Mouse (Mus musculus) neural tube, embryonic 12.5 days (tissue): ENCODE measurements at regions not wholly inside any gene's neighbourhood (a gene's known extent, or its start where the extent isn't known, plus 50 kb on each side); places are given as distances from the start of the nearest gene placed in this dataset.

Experiments used
- ATAC-seq: fragments of 200-750 bp; cut with Nextera tagmentation; 2 replicates; pipeline ENCODE4 v1.8.0; 2017; ENCODE audit warnings: low read depth, mild to moderate bottlenecking, moderate TSS enrichment, moderate library complexity; ENCODE audit not compliant: low FRiP score
- H3K27ac ChIP-seq: fragments of 300-500 bp; sonication (generic); 2 replicates; pipeline ENCODE4 v1.5.1; 2016
- H3K27me3 ChIP-seq: fragments of 300-500 bp; sonication (generic); replicated peaks from 2 replicates; pipeline ENCODE4 v1.6.1; 2016; ENCODE audit warnings: mild to moderate bottlenecking
- H3K36me3 ChIP-seq: fragments of 300-500 bp; sonication (generic); 2 replicates; pipeline ENCODE4 v1.6.1; 2016; ENCODE audit warnings: mild to moderate bottlenecking
- H3K4me1 ChIP-seq: fragments of 300-500 bp; sonication (generic); 2 replicates; pipeline ENCODE4 v1.6.1; 2016
- H3K4me2 ChIP-seq: fragments of 300-500 bp; sonication (generic); replicated peaks from 2 replicates; pipeline ENCODE4 v1.6.1; 2016; ENCODE audit warnings: mild to moderate bottlenecking
- H3K4me3 ChIP-seq: fragments of 300-500 bp; sonication (generic); 2 replicates; pipeline ENCODE4 v1.5.1; 2016
- H3K9ac ChIP-seq: fragments of 300-500 bp; sonication (generic); 2 replicates; pipeline ENCODE4 v1.6.1; 2016; ENCODE audit warnings: mild to moderate bottlenecking
- H3K9me3 ChIP-seq: fragments of 300-500 bp; sonication (generic); 2 replicates; pipeline ENCODE4 v1.6.1; 2016; ENCODE audit warnings: mild to moderate bottlenecking
- WGBS: fragments of 180-500 bp; shearing (Covaris S2); methylation state at CpG from one replicate; pipeline ENCODE4 v1.1.7; 2016; 5-methylcytosine and 5-hydroxymethylcytosine counted together

DNA sequence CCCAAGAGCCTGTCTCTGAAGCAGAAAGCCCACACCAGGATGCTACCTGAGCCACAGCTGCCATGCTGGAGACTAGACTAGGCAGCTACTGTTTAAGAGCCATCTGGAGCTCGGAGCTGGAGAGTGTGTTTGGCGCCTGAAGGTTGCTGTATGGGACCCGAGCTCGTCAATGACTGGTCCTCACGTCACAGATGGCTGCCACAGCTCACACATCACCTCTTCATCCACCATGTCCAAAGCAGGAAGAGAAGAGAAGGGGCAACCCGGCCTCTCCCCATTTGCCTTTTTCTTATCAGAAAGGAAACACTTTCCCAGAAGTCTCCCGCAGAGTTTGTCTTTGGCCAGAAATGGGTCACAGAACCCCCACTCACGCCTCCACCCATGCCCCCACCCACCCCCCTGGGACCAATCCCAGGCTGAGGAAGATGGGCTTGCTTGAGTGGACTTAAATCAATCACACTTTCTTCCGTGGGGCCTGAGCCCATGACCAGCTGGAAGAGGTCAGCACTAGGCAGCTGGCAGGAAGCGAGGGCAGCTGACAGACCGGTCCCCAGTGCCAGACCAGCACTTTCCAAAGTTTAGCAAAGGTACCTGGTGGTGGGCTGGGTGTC is 53.5 kb upstream of the Ptpn1 start:
- ATAC-seq: no peak
- no peaks in the 10 kb centered on the region for H3K4me1 ChIP-seq
- 73% methylated on average over 11 of the region's 11 CpGs for WGBS
- H3K36me3 ChIP-seq: no peaks in the 10 kb centered on the region
- H3K4me2 ChIP-seq: no peak overlapping the region
- H3K27me3 ChIP-seq: no peaks in the 10 kb centered on the region
- peaks cover 5% of the 10 kb centered on the region; the same call in 1 of the 2 replicates for H3K9me3 ChIP-seq
- H3K4me3 ChIP-seq: no peak overlapping the region
- H3K27ac ChIP-seq: no peak overlapping the region
- H3K9ac ChIP-seq: no peak overlapping the region

DNA sequence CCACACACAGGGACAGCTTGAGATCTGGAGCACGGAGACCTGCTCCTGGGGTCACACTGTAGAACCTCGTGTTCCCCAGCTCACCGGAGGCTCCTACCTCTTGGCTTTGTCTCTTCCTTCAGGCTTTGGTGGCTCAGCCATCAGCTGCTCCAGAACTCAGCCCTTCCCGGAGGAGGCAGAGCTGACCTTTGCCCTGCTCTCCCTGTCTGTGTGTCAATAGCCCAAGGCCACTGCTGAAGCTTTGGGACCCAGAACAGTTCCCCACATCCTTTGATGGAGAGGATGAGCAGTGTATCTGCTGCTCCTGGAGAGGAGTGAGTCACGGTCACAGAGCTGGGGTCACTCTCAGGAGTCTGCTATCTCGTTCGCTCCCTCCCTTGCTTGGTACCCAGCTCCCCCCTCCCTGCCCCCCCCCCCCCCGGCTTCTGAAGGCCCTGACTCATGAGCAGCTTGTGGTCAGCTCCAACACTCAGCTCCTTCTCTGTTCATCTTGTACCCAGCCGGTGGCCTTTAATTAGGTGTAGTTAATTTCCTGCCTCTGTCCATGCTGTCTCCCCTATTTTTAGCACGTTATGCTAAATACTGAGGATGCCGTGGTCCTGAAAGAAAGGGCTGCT is 54.5 kb upstream of the Ptpn1 start:
- Histone ChIP-seq H3K27ac (no peak overlapping the region), H3K9me3 (peaks cover under 1% of the 10 kb centered on the region; the same call in 1 of the 2 replicates), H3K4me2 (no peak overlapping the region), H3K4me3 (no peak overlapping the region), H3K9ac (no peak overlapping the region), H3K27me3 (no peaks in the 10 kb centered on the region), H3K4me1 (no peaks in the 10 kb centered on the region), H3K36me3 (no peaks in the 10 kb centered on the region)
- WGBS: 51% methylated on average over 11 of the region's 11 CpGs
- ATAC-seq: no peak

- 90% methylated on average over 4 of the region's 4 CpGs for WGBS
- no peak for ATAC-seq
Observed at GRCm38 (mm10) chr2:167872507-167872906, 59.4 kb upstream of the Ptpn1 start.

DNA sequence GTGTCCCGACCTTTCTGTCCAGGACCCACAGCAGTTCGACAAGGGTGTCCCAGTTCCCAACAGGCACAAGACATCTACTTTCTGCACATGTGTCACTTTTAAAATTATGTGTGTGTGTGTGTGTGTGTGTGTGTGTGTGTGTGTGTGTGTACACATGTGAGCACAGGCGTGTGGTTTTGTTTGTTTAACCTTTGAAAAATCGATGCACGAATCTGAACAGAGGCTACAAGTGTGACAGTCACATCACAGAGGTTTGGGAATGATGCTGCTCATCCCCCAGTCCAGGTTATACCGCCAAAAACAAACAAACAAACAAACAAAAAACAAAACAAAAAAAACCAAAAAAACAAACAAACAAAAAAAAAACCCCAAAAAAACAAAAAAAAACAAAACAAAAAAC is 61.7 kb upstream of the Ptpn1 start:
- Histone ChIP-seq H3K9ac (no peak overlapping the region), H3K4me3 (no peak overlapping the region), H3K4me2 (no peak overlapping the region), H3K4me1 (peaks cover 4% of the 10 kb centered on the region; the same call in 1 of the 2 replicates), H3K27me3 (no peaks in the 10 kb centered on the region), H3K36me3 (no peaks in the 10 kb centered on the region), H3K27ac (no peak overlapping the region), H3K9me3 (no peaks in the 10 kb centered on the region)
- 86% methylated on average over 6 of the region's 6 CpGs for WGBS
- ATAC-seq: no peak

More at GRCm38 (mm10) chr2:167872507-167872906, 59.4 kb upstream of the Ptpn1 start:
- Histone ChIP-seq H3K4me1 (no peaks in the 10 kb centered on the region), H3K4me3 (no peak overlapping the region), H3K9me3 (no peaks in the 10 kb centered on the region), H3K36me3 (no peaks in the 10 kb centered on the region), H3K4me2 (no peak overlapping the region), H3K27ac (no peak overlapping the region), H3K27me3 (no peaks in the 10 kb centered on the region), H3K9ac (no peak overlapping the region)

GRCm38 (mm10) chr2:167866751-167867150 is 65.1 kb upstream of the Ptpn1 start:
- H3K36me3 ChIP-seq: no peaks in the 10 kb centered on the region
- H3K9me3 ChIP-seq: no peaks in the 10 kb centered on the region
- ATAC-seq: no peak
- H3K27ac ChIP-seq: no peak overlapping the region
- H3K4me2 ChIP-seq: no peak overlapping the region
- no peaks in the 10 kb centered on the region for H3K27me3 ChIP-seq
- no peak overlapping the region for H3K4me3 ChIP-seq
- 64% methylated on average over 10 of the region's 10 CpGs for WGBS
- H3K9ac ChIP-seq: no peak overlapping the region
- peaks cover 4% of the 10 kb centered on the region; the same call in 1 of the 2 replicates for H3K4me1 ChIP-seq

- 91% methylated on average over 3 of the region's 3 CpGs for WGBS
- Histone ChIP-seq H3K27ac (no peak overlapping the region), H3K4me3 (no peak overlapping the region), H3K36me3 (no peaks in the 10 kb centered on the region), H3K27me3 (no peaks in the 10 kb centered on the region), H3K9ac (no peak overlapping the region), H3K4me1 (peaks cover 12% of the 10 kb centered on the region; the same call in 1 of the 2 replicates), H3K4me2 (no peak overlapping the region), H3K9me3 (no peaks in the 10 kb centered on the region)
- no peak for ATAC-seq
Observed at GRCm38 (mm10) chr2:167865525-167865924, 66.3 kb upstream of the Ptpn1 start.

GRCm38 (mm10) chr2:167864672-167865071 is 67.2 kb upstream of the Ptpn1 start:
- 82% methylated on average over 7 of the region's 7 CpGs for WGBS
- H3K4me3 ChIP-seq: no peak overlapping the region

DNA sequence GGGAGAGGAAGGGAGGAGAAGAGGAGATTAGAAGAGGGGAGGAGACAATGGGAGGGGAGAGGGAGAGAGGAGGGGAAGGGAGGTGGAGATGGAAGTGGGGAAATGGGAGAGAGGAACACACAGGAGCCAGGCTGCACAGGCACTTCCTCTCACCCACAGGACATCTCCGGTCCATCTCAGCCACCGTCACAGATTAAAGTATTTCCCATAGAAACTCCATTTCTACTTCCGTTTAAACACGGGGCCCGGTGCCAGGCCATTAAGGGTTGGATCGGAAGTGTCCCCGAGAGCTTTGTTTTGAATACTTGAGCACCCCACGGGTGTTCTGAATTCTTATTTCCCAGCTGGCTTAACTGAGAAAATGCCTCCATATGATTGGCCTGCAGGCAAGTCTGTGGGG is 67.6 kb upstream of the Ptpn1 start:
- no peaks in the 10 kb centered on the region for H3K9me3 ChIP-seq
- no peak overlapping the region for H3K9ac ChIP-seq
- no peaks in the 10 kb centered on the region for H3K27me3 ChIP-seq
- H3K4me1 ChIP-seq: peaks cover 18% of the 10 kb centered on the region; the same call in 1 of the 2 replicates
- 59% methylated on average over 8 of the region's 8 CpGs for WGBS
- H3K4me3 ChIP-seq: no peak overlapping the region
- no peaks in the 10 kb centered on the region for H3K36me3 ChIP-seq
- H3K27ac ChIP-seq: no peak overlapping the region
- no peak for ATAC-seq
- H3K4me2 ChIP-seq: no peak overlapping the region

More at GRCm38 (mm10) chr2:167864672-167865071, 67.2 kb upstream of the Ptpn1 start:
- H3K9me3 ChIP-seq: no peaks in the 10 kb centered on the region
- no peaks in the 10 kb centered on the region for H3K27me3 ChIP-seq
- H3K36me3 ChIP-seq: no peaks in the 10 kb centered on the region
- H3K9ac ChIP-seq: no peak overlapping the region
- no peak overlapping the region for H3K4me2 ChIP-seq
- no peak overlapping the region for H3K27ac ChIP-seq
- peaks cover 16% of the 10 kb centered on the region; the same call in 1 of the 2 replicates for H3K4me1 ChIP-seq
- ATAC-seq: no peak

DNA sequence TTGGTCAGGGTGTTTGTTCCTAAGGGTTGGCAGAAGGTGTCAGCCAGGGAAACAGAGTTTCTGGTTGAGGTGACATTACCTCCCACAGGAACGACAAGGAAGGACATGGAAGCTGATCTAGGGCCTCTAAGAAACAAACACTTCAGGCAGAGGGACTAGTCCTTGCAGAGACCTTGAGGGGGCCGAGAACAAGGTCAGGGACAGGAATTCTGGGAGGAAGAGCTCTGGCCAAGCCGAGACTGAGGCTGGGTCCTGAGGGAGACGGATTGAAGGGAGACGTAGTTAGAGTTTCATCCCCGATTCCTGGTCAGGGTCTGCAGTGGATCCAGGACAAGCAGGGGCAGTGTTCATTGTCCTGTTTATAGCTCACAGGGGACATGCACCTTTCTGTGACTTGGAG is 68.2 kb upstream of the Ptpn1 start:
- WGBS: 79% methylated on average over 6 of the region's 6 CpGs
- no peak overlapping the region for H3K9ac ChIP-seq
- no peak overlapping the region for H3K4me3 ChIP-seq
- no peak overlapping the region for H3K4me2 ChIP-seq
- H3K4me1 ChIP-seq: peaks cover 18% of the 10 kb centered on the region; the same call in 1 of the 2 replicates
- no peak overlapping the region for H3K27ac ChIP-seq
- no peak for ATAC-seq
- no peaks in the 10 kb centered on the region for H3K36me3 ChIP-seq
- no peaks in the 10 kb centered on the region for H3K9me3 ChIP-seq
- no peaks in the 10 kb centered on the region for H3K27me3 ChIP-seq

DNA sequence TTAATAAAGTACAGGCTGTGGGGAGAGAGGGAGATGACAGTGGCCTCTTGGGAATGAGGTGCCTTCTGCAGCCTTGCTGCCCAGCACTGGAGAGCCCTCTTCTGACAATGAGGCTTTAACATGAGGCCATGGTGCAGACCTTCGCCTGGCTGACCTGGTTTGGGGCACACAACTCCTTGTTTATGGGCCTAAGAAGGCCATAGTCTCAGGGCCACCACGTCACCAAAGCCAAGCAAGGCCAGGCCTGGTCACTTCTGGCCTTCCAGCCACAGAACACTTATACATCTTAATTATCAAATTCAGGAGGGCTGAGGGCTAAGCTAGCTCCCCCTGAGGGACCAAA is 70.7 kb upstream of the Ptpn1 start:
- H3K27ac ChIP-seq: no peak overlapping the region
- no peaks in the 10 kb centered on the region for H3K27me3 ChIP-seq
- H3K36me3 ChIP-seq: no peaks in the 10 kb centered on the region
- no peak for ATAC-seq
- no peak overlapping the region for H3K4me2 ChIP-seq
- no peaks in the 10 kb centered on the region for H3K9me3 ChIP-seq
- H3K4me1 ChIP-seq: peaks cover 14% of the 10 kb centered on the region
- 88% methylated on average over 2 of the region's 2 CpGs for WGBS
- H3K9ac ChIP-seq: no peak overlapping the region
- no peak overlapping the region for H3K4me3 ChIP-seq

DNA sequence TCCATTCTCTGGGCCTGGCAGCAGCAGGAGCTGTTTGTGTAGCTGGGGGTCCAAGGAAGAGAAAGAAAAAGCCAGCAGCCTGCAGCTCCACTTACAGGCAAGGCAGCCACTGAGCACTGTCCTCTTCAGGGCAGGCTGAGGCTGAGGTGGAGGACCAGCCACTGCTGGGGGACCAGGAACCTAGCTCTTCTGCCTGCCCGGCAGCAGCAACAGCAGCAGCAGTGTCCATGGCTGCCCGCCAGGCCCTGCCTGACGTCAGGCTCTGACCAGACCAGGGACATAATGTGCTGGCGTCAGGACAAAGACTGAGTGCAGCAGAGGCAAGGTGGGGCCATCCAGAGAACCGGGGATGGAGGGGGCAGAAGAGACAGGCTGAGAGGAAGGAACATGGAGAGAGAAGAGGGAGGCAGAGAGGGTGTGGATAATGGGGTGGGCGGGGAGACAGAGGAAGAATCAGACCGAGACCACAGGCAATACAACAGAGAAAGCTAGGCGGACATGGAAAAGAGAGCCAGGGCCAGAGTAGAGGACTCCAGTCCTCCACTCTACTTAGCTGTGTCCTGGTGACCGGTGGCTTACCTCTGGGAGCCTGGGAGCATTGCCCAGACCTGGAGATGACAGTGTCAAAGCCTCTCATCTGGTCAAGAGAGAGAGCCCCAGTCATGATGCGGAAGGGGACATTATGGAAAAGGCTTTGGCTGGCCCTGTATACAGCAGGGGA is 71.2 kb upstream of the Ptpn1 start:
- Histone ChIP-seq H3K9me3 (no peaks in the 10 kb centered on the region), H3K9ac (no peak overlapping the region), H3K27me3 (no peaks in the 10 kb centered on the region), H3K27ac (no peak overlapping the region), H3K4me3 (no peak overlapping the region), H3K4me1 (peaks cover 14% of the 10 kb centered on the region), H3K4me2 (no peak overlapping the region), H3K36me3 (no peaks in the 10 kb centered on the region)
- 42% methylated on average over 10 of the region's 10 CpGs for WGBS
- ATAC-seq: no peak

DNA sequence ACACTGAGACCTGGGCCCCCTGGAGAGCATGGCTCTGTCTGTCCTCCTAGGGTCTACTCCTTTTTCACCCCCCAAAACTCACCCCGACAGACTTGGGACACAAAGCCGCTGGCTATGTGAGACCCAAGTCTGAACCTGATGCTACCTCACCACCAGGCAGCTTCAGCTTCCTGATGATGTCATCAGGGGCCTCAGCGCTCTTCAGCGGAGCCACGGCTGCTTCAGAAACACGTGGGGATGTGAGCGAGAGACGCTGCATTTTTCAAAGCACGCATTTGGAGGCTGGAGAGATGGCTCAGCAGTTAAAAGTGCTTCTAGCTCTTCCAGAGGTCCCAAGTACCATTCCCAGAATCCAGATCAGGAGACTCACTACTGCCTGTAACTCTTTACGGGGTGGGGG is 72.3 kb upstream of the Ptpn1 start:
- Histone ChIP-seq H3K4me3 (no peak overlapping the region), H3K9ac (no peak overlapping the region), H3K4me2 (no peak overlapping the region), H3K4me1 (peaks cover 14% of the 10 kb centered on the region; the same call in 1 of the 2 replicates), H3K27me3 (no peaks in the 10 kb centered on the region), H3K9me3 (no peaks in the 10 kb centered on the region), H3K27ac (no peak overlapping the region), H3K36me3 (no peaks in the 10 kb centered on the region)
- 70% methylated on average over 10 of the region's 10 CpGs for WGBS
- no peak for ATAC-seq
